Mouse (Mus musculus) lung, embryonic 16.5 days (tissue): ENCODE data around the gene Crlf1. TPM values are rescaled to one million over a fixed set of nuclear protein-coding genes. Genes with fewer than 3 reads are reported as not detected.

ENCODE experiments used
- ATAC-seq: fragments of 200-750 bp; cut with Nextera tagmentation; 2 replicates; pipeline ENCODE4 v1.8.0; 2017; ENCODE audit warnings: low read depth, mild to moderate bottlenecking, moderate library complexity
- H3K27ac ChIP-seq: fragments of 300-500 bp; sonication (generic); 2 replicates; pipeline ENCODE4 v1.5.1; 2014; ENCODE audit warnings: mild to moderate bottlenecking, control low read depth, low read length
- H3K27me3 ChIP-seq: fragments of 300-500 bp; sonication (generic); 2 replicates; pipeline ENCODE4 v1.6.1; 2014; ENCODE audit warnings: low read depth, low read length, mixed read lengths; ENCODE audit not compliant: control insufficient read depth, insufficient read depth
- H3K36me3 ChIP-seq: fragments of 300-500 bp; sonication (generic); 2 replicates; pipeline ENCODE4 v1.6.1; 2014; ENCODE audit warnings: low read length; ENCODE audit not compliant: control insufficient read depth, insufficient read depth
- H3K4me1 ChIP-seq: fragments of 300-500 bp; sonication (generic); replicated peaks from 2 replicates; pipeline ENCODE4 v1.6.1; 2014; ENCODE audit warnings: low read length, mixed read lengths; ENCODE audit not compliant: control insufficient read depth, insufficient read depth
- H3K4me2 ChIP-seq: fragments of 300-500 bp; sonication (generic); 2 replicates; pipeline ENCODE4 v1.6.1; 2014; ENCODE audit warnings: low read depth, low read length, control low read depth
- H3K4me3 ChIP-seq: fragments of 300-500 bp; sonication (generic); 2 replicates; pipeline ENCODE4 v1.5.1; 2014; ENCODE audit warnings: mild to moderate bottlenecking, low read length, control low read depth
- H3K9ac ChIP-seq: fragments of 300-500 bp; sonication (generic); 2 replicates; pipeline ENCODE4 v1.6.1; 2014; ENCODE audit warnings: low read length, control low read depth
- H3K9me3 ChIP-seq: fragments of 300-500 bp; sonication (generic); 2 replicates; pipeline ENCODE4 v1.6.1; 2016; ENCODE audit warnings: low read length; ENCODE audit not compliant: control insufficient read depth
- WGBS: fragments of 180-500 bp; shearing (Covaris S2); extraction: QIAGEN DNeasy Blood & Tissue Kit; methylation state at CpG from one replicate; pipeline ENCODE4 v1.1.7; 2014; 5-methylcytosine and 5-hydroxymethylcytosine counted together
- polyA plus RNA-seq: library from polyadenylated mRNA; unstranded; fragments of >200 nt; fragmentation: Nextera tagmentation; extraction: Ambion mirVana; gene quantifications from 2 replicates; pipeline ENCODE4 v1.2.1, GENCODE M21; 2015

The Crlf1 gene
- polyA plus RNA-seq, 1 experiment from 2014 or later = 169 TPM

GRCm38 (mm10) chr8:70501820-70502529, 9.0 kb downstream of the Crlf1 start:
- WGBS = 25% methylated on average over 23 of the region's 23 CpGs

GRCm38 (mm10) chr8:70502540-70502939, 9.6 kb downstream of the Crlf1 start:
- no peak for ATAC-seq
- no peak overlapping the region for H3K4me2 ChIP-seq

More at GRCm38 (mm10) chr8:70501820-70502529, 9.0 kb downstream of the Crlf1 start:
- H3K4me2 ChIP-seq = no peak overlapping the region
- no peak overlapping the region for H3K9ac ChIP-seq
- H3K9me3 ChIP-seq = no peaks in the 10 kb centered on the region
- no peak overlapping the region for H3K27ac ChIP-seq
- H3K4me1 ChIP-seq = peaks cover 34% of the 10 kb centered on the region
- ATAC-seq = no peak
- H3K27me3 ChIP-seq = peaks cover 28% of the 10 kb centered on the region
- peaks cover 6% of the 10 kb centered on the region; the same call in 1 of the 2 replicates for H3K36me3 ChIP-seq
- no peak overlapping the region for H3K4me3 ChIP-seq

DNA sequence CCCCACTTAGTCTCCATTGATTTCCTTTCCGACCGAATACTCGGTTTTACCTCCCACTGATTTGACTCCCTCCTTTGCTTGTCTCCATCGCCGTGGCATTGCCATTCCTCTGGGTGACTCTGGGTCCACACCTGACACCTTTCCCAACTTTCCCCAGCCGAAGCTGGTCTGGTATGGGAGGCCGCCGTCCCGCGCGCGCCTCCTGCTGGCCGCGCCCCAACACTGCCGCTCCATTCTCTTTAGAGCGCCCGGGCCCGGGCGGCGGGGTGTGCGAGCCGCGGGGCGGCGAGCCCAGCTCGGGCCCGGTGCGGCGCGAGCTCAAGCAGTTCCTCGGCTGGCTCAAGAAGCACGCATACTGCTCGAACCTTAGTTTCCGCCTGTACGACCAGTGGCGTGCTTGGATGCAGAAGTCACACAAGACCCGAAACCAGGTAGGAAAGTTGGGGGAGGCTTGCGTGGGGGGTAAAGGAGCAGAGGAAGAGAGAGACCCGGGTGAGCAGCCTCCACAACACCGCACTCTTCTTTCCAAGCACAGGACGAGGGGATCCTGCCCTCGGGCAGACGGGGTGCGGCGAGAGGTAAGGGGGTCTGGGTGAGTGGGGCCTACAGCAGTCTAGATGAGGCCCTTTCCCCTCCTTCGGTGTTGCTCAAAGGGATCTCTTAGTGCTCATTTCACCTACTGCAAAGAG, 10.2 kb downstream of the Crlf1 start:
- 16% methylated on average over 46 of the region's 46 CpGs for WGBS
- H3K4me2 ChIP-seq = peak overlapping the region; percentile 7; the same call in 1 of the 2 replicates
- H3K9ac ChIP-seq = no peak overlapping the region
- H3K27me3 ChIP-seq = peaks cover 28% of the 10 kb centered on the region
- no peak overlapping the region for H3K27ac ChIP-seq
- H3K4me1 ChIP-seq = peaks cover 34% of the 10 kb centered on the region
- ATAC-seq = peak; percentile 8; the same call in 1 of the 2 replicates
- H3K9me3 ChIP-seq = no peaks in the 10 kb centered on the region
- H3K4me3 ChIP-seq = no peak overlapping the region
- peaks cover 15% of the 10 kb centered on the region for H3K36me3 ChIP-seq

More at GRCm38 (mm10) chr8:70502540-70502939, 9.6 kb downstream of the Crlf1 start:
- H3K4me1 ChIP-seq = peaks cover 34% of the 10 kb centered on the region
- peaks cover 28% of the 10 kb centered on the region for H3K27me3 ChIP-seq
- H3K9ac ChIP-seq = no peak overlapping the region
- WGBS = 37% methylated on average over 12 of the region's 12 CpGs
- no peak overlapping the region for H3K4me3 ChIP-seq
- peaks cover 9% of the 10 kb centered on the region for H3K36me3 ChIP-seq
- H3K27ac ChIP-seq = no peak overlapping the region
- no peaks in the 10 kb centered on the region for H3K9me3 ChIP-seq

DNA sequence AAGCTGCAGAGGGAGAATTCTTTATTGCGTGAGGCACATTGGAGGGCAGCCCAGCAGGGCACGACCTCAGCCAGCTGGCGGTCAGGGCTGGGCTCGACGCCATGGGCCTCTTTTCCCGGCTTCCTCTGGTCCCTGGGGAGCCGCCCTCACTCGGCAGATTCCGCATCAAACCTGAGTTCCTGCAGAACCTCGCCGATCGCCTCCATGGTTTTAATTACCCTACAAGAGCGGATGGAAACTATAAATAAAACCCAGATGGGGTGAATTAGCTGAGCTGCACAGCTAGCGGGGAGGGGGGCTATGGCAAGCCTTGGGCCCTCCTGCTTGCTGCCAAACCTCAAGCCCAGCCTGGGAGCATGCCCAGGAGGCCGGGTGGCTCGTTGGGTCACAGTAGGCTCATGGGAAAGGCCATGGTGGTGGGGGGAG, 11.3 kb downstream of the Crlf1 start:
- Histone ChIP-seq H3K36me3 (peaks cover 18% of the 10 kb centered on the region), H3K9ac (no peak overlapping the region), H3K27ac (peak overlapping the region; percentile 8; the same call in 1 of the 2 replicates), H3K4me2 (no peak overlapping the region), H3K27me3 (peaks cover 28% of the 10 kb centered on the region), H3K4me1 (peaks cover 44% of the 10 kb centered on the region), H3K9me3 (no peaks in the 10 kb centered on the region), H3K4me3 (no peak overlapping the region; the same call in 1 of the 2 replicates)
- no peak for ATAC-seq
- WGBS = 49% methylated on average over 16 of the region's 16 CpGs

GRCm38 (mm10) chr8:70504851-70505250, 11.9 kb downstream of the Crlf1 start:
- H3K36me3 ChIP-seq = peaks cover 18% of the 10 kb centered on the region
- 76% methylated on average over 3 of the region's 3 CpGs for WGBS
- no peak overlapping the region for H3K9ac ChIP-seq
- no peak overlapping the region; the same call in 1 of the 2 replicates for H3K27ac ChIP-seq
- no peak for ATAC-seq
- peaks cover 24% of the 10 kb centered on the region for H3K27me3 ChIP-seq
- H3K4me2 ChIP-seq = no peak overlapping the region
- H3K9me3 ChIP-seq = no peaks in the 10 kb centered on the region
- H3K4me3 ChIP-seq = no peak overlapping the region; the same call in 1 of the 2 replicates
- peaks cover 46% of the 10 kb centered on the region for H3K4me1 ChIP-seq

GRCm38 (mm10) chr8:70505698-70506327, 12.9 kb downstream of the Crlf1 start:
- H3K4me2 ChIP-seq = peak overlapping the region; percentile 88
- peak overlapping the region; percentile 96 for H3K9ac ChIP-seq
- peaks cover 17% of the 10 kb centered on the region for H3K27me3 ChIP-seq
- peaks cover 18% of the 10 kb centered on the region for H3K36me3 ChIP-seq
- H3K27ac ChIP-seq = 0 out of 2 replicates have a peak overlapping the region, but pooled peaks have one; percentile 41
- peaks cover 46% of the 10 kb centered on the region for H3K4me1 ChIP-seq
- H3K9me3 ChIP-seq = no peaks in the 10 kb centered on the region
- WGBS = 29% methylated on average over 32 of the region's 32 CpGs
- ATAC-seq = no peak
- peak overlapping the region; percentile 78 for H3K4me3 ChIP-seq

GRCm38 (mm10) chr8:70506328-70507026, 13.5 kb downstream of the Crlf1 start, which contains the start of gene Rex1bd:
TSS of gene Rex1bd (minus strand) at chr8:70506752.
- Histone ChIP-seq H3K36me3 (peaks cover 18% of the 10 kb centered on the region), H3K4me1 (peaks cover 45% of the 10 kb centered on the region), H3K27ac (peak within 1 kb of the TSS; percentile 88), H3K27me3 (peaks cover 11% of the 10 kb centered on the region; the same call in 1 of the 2 replicates), H3K4me3 (peak within 1 kb of the TSS; percentile 78), H3K9ac (peak within 1 kb of the TSS; percentile 96), H3K4me2 (peak within 1 kb of the TSS; percentile 88), H3K9me3 (no peaks in the 10 kb centered on the region)
- ATAC-seq = peak; percentile 88
- WGBS = 2% methylated on average over 35 of the region's 40 CpGs

GRCm38 (mm10) chr8:70507027-70507393, 14.1 kb downstream of the Crlf1 start:
- Histone ChIP-seq H3K9me3 (no peaks in the 10 kb centered on the region), H3K4me1 (peaks cover 47% of the 10 kb centered on the region), H3K9ac (no peak overlapping the region), H3K4me2 (peak overlapping the region; percentile 88), H3K27me3 (peaks cover 6% of the 10 kb centered on the region; the same call in 1 of the 2 replicates), H3K36me3 (peaks cover 18% of the 10 kb centered on the region), H3K27ac (no peak overlapping the region), H3K4me3 (peak overlapping the region; percentile 78)
- 52% methylated on average over 5 of the region's 5 CpGs for WGBS
- no peak for ATAC-seq
